Mouse (Mus musculus): ENCODE measurements around the gene P2ry6. TPM values are rescaled to one million over a fixed set of nuclear protein-coding genes. Genes with fewer than 3 reads are reported as not detected.

P2ry6 gene
- polyA plus RNA-seq, 1 experiment from 2014 or later, result 10.9 TPM

DNA sequence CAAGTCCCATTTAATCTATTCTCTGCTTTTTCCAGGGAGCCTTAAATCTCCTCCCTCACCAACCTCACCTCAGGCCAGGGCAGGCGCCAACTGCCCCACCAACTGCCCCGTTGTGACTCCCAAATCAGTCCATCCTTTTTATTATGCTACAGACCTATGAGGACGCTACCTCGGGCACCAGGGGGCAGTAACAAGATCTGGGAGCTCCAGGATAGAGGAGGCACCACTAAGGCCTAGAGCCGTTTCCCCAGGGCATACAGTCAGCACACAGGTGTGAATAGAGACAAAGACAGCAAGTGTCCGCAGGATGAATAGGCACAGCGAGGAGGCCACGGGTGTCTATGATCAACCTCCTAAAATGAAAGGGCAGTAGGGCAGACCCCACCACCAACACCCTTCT is 65.9 kb downstream of the P2ry6 start:
- peak overlapping the region; percentile 44 for H3K4me2 ChIP-seq
- no peak for ATAC-seq (ENCODE audit: insufficient read depth)
- H3K9ac ChIP-seq, result 0 out of 2 replicates have a peak overlapping the region, but pooled peaks have one; percentile 10

DNA sequence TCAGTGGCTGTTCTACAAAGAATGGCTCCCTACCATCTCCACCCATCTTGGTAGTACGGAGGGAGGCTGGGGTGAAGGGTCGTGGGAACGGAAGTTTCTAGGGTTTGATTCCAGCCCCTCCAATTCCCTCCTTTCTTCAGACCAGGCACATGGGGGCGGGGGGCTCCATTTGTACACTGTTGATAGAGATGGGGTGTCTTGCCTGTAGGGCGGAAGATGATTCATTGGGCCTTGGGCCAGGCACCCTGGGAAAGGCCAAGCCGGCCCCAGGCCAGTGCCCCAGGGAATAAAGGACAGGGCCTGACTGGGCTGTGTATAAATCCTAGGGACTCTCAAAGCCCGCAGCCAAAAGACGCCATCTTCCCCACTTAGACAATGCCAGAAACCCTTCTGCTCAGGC is 66.4 kb downstream of the P2ry6 start:
- Histone ChIP-seq H3K4me3 (ENCODE audit: low read depth, low read length) (no peak overlapping the region), H3K4me2 (peak overlapping the region; percentile 44), H3K36me3 (ENCODE audit: insufficient read depth) (peaks cover 13% of the 10 kb centered on the region), H3K9me3 (ENCODE audit: low read depth, low read length) (no peaks in the 10 kb centered on the region), H3K27me3 (ENCODE audit: insufficient read depth, low read length) (no peaks in the 10 kb centered on the region), H3K4me1 (ENCODE audit: insufficient read depth) (peaks cover 29% of the 10 kb centered on the region), H3K9ac (no peak overlapping the region), H3K27ac (ENCODE audit: low read depth) (peak overlapping the region; percentile 90)
- 62% methylated on average over 8 of the region's 8 CpGs for WGBS
- ATAC-seq (ENCODE audit: insufficient read depth) (no peak), DNase-seq (peak; percentile 56)
- no peak for TF ChIP-seq CTCF (IDR thresholded peaks at IDR 0.05; ENCODE audit: low read depth)

More for the DNA sequence above, 65.9 kb downstream of the P2ry6 start:
- TF ChIP-seq CTCF (IDR thresholded peaks at IDR 0.05; ENCODE audit: low read depth), result peak; percentile 50; the same call in 1 of the 2 replicates
- WGBS, result 38% methylated on average over 8 of the region's 8 CpGs
- Histone ChIP-seq H3K36me3 (ENCODE audit: insufficient read depth) (peaks cover 18% of the 10 kb centered on the region), H3K4me3 (ENCODE audit: low read depth, low read length) (no peak overlapping the region), H3K27me3 (ENCODE audit: insufficient read depth, low read length) (no peaks in the 10 kb centered on the region), H3K4me1 (ENCODE audit: insufficient read depth) (peaks cover 29% of the 10 kb centered on the region), H3K27ac (ENCODE audit: low read depth) (peak overlapping the region; percentile 90), H3K9me3 (ENCODE audit: low read depth, low read length) (no peaks in the 10 kb centered on the region)
- DNase-seq, result peak; percentile 70

GRCm38 (mm10) chr7:100907231-100907630 is 67.2 kb downstream of the P2ry6 start:
- Histone ChIP-seq H3K4me3 (ENCODE audit: low read depth, low read length) (0 out of 2 replicates have a peak overlapping the region, but pooled peaks have one; percentile 8), H3K4me1 (ENCODE audit: insufficient read depth) (peaks cover 26% of the 10 kb centered on the region), H3K4me2 (peak overlapping the region; percentile 44), H3K27ac (ENCODE audit: low read depth) (peak overlapping the region; percentile 90), H3K27me3 (ENCODE audit: insufficient read depth, low read length) (no peaks in the 10 kb centered on the region), H3K9ac (no peak overlapping the region), H3K9me3 (ENCODE audit: low read depth, low read length) (no peaks in the 10 kb centered on the region), H3K36me3 (ENCODE audit: insufficient read depth) (peaks cover 19% of the 10 kb centered on the region)
- DNase-seq (peak; percentile 94), ATAC-seq (ENCODE audit: insufficient read depth) (no peak)
- TF ChIP-seq CTCF (IDR thresholded peaks at IDR 0.05; ENCODE audit: low read depth), result peak; percentile 98
- WGBS, result 0% methylated on average over 1 of the region's 1 CpGs

DNA sequence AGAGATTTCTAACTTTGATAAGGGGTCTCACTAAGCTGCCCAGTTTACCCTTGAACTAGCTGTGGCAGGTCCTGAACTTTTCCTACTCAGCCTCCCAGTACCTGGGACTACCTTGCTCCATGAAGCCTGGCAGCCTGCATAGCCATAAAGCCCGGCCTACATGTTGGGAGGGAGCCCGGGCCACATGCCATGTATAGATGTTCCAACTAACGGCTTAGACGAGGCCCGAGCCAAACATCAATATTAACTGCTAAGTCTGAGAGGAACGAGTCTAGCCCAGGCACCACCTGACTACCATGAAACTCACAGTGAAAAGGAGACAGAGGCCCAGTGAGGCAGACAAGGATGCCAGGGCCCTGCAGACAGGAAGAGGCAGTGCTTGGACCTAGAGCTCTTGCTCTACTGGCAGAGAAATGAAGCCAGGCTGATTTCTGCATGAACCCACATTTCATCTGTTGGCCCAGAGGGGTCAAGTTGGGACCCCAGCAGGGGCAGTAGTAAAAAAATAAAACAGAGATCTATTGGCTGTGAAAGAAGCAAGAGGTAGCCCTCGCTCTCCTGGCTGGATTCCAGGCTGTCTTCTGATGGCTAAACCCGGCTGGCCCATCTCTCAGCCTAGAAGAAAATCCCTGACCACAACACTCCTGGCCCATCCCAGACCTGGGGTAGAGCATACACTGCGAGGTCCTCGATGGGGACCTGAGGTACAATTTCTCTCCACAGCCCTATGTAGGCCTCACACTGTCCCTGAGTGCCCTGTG is 68.2 kb downstream of the P2ry6 start:
- TF ChIP-seq CTCF (IDR thresholded peaks at IDR 0.05; ENCODE audit: low read depth), result no peak

GRCm38 (mm10) chr7:100905037-100905436 is 69.4 kb downstream of the P2ry6 start:
- WGBS, result 35% methylated on average over 7 of the region's 7 CpGs
- Histone ChIP-seq H3K9ac (no peak overlapping the region), H3K27me3 (ENCODE audit: insufficient read depth, low read length) (no peaks in the 10 kb centered on the region), H3K4me3 (ENCODE audit: low read depth, low read length) (no peak overlapping the region), H3K4me2 (no peak overlapping the region), H3K27ac (ENCODE audit: low read depth) (peak overlapping the region; percentile 77), H3K4me1 (ENCODE audit: insufficient read depth) (peaks cover 10% of the 10 kb centered on the region), H3K9me3 (ENCODE audit: low read depth, low read length) (no peaks in the 10 kb centered on the region), H3K36me3 (ENCODE audit: insufficient read depth) (peaks cover 20% of the 10 kb centered on the region)
- ATAC-seq (ENCODE audit: insufficient read depth) (peak; percentile 86), DNase-seq (peak; percentile 92)
- TF ChIP-seq CTCF (IDR thresholded peaks at IDR 0.05; ENCODE audit: low read depth), result no peak

More for the DNA sequence above, 68.2 kb downstream of the P2ry6 start:
- H3K4me1 ChIP-seq (ENCODE audit: insufficient read depth), result peaks cover 16% of the 10 kb centered on the region
- no peaks in the 10 kb centered on the region for H3K9me3 ChIP-seq (ENCODE audit: low read depth, low read length)
- H3K27me3 ChIP-seq (ENCODE audit: insufficient read depth, low read length), result no peaks in the 10 kb centered on the region
- peak overlapping the region; percentile 18; the same call in 1 of the 2 replicates for H3K4me2 ChIP-seq
- H3K9ac ChIP-seq, result no peak overlapping the region
- no peak overlapping the region for H3K4me3 ChIP-seq (ENCODE audit: low read depth, low read length)
- DNase-seq (peak; percentile 45), ATAC-seq (ENCODE audit: insufficient read depth) (no peak)
- WGBS, result 64% methylated on average over 10 of the region's 10 CpGs
- H3K27ac ChIP-seq (ENCODE audit: low read depth), result peak overlapping the region; percentile 27
- H3K36me3 ChIP-seq (ENCODE audit: insufficient read depth), result peaks cover 22% of the 10 kb centered on the region

DNA sequence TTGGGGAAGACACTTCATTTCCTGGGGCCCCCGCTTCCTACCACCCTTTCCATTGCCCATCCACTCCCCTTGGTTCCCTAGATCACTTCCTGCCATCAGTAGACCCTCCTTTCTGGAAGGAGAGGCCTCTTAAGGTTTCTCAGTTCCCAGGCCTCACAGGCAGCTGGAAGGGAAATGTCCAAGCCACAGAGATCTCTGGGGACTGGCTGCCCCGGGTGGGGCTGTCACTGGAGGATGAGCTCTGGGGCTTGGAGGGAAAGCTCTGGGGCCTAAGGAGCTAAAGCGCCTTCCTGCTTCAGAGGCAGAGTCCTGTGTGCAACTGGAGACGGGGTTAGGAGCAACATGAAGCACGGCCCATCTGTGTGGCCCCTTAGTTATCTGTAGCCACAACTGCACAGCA is 69.8 kb downstream of the P2ry6 start:
- no peak for DNase-seq
- peak overlapping the region; percentile 77 for H3K27ac ChIP-seq (ENCODE audit: low read depth)
- H3K4me2 ChIP-seq, result no peak overlapping the region
- no peak overlapping the region for H3K4me3 ChIP-seq (ENCODE audit: low read depth, low read length)
- WGBS, result 45% methylated on average over 5 of the region's 5 CpGs
- H3K9ac ChIP-seq, result no peak overlapping the region
- H3K9me3 ChIP-seq (ENCODE audit: low read depth, low read length), result no peaks in the 10 kb centered on the region
- peak; percentile 44 for ATAC-seq (ENCODE audit: insufficient read depth)
- H3K27me3 ChIP-seq (ENCODE audit: insufficient read depth, low read length), result no peaks in the 10 kb centered on the region
- peaks cover 18% of the 10 kb centered on the region for H3K36me3 ChIP-seq (ENCODE audit: insufficient read depth)
- H3K4me1 ChIP-seq (ENCODE audit: insufficient read depth), result peaks cover 10% of the 10 kb centered on the region
- no peak for TF ChIP-seq CTCF (IDR thresholded peaks at IDR 0.05; ENCODE audit: low read depth)

DNA sequence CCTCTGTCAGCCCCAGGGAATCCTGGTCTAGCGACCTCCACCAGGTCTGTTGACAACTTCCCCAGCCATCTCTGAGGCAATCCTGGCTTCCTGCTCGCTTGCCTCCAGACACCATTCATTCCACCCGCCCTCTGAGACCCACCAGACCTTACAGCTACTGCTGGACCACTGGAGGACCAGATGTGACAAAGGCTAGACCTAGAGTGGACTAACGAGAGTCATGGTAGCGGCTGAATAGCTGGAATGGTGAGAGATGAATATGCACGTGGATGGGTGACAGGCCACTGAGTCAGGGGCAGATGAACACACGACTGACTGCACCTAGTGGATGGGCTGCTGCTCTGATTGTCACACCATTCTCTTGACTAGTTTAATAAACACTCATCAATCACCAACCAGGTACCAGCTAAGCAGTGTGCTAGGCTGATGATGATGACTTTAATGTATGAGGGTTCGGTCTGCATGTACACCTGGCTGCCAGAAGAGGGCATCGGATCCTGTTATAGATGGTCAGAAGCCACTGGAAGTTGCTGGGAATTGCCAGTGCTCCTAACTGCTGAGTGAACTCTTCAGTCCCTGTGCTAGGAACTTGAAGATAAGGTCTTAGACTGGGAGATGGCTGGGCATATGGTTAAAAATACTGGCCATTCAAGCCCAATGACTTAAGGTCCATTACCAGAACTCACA is 71.9 kb downstream of the P2ry6 start:
- H3K27ac ChIP-seq (ENCODE audit: low read depth), result no peak overlapping the region
- no peaks in the 10 kb centered on the region for H3K27me3 ChIP-seq (ENCODE audit: insufficient read depth, low read length)
- WGBS, result 70% methylated on average over 9 of the region's 9 CpGs
- DNase-seq, result peak; percentile 62
- no peak overlapping the region for H3K9ac ChIP-seq
- ATAC-seq (ENCODE audit: insufficient read depth), result no peak
- H3K4me2 ChIP-seq, result no peak overlapping the region
- peaks cover 19% of the 10 kb centered on the region for H3K36me3 ChIP-seq (ENCODE audit: insufficient read depth)
- TF ChIP-seq CTCF (IDR thresholded peaks at IDR 0.05; ENCODE audit: low read depth), result peak; percentile 69
- H3K4me3 ChIP-seq (ENCODE audit: low read depth, low read length), result no peak overlapping the region
- peaks cover 2% of the 10 kb centered on the region for H3K4me1 ChIP-seq (ENCODE audit: insufficient read depth)
- no peaks in the 10 kb centered on the region for H3K9me3 ChIP-seq (ENCODE audit: low read depth, low read length)
